Mouse (Mus musculus) kidney, adult 9 months (tissue): ENCODE data around the gene Plin3.

Source experiments
- DNase-seq: peaks from one replicate; pipeline ENCODE4 v3.0.0; 2022

The Plin3 gene

GRCm38 (mm10) chr17:56292531-56293222 is at the start of gene Plin3:
TSS of gene Plin3 (minus strand) at chr17:56292873.
- DNase-seq: no peak

DNA sequence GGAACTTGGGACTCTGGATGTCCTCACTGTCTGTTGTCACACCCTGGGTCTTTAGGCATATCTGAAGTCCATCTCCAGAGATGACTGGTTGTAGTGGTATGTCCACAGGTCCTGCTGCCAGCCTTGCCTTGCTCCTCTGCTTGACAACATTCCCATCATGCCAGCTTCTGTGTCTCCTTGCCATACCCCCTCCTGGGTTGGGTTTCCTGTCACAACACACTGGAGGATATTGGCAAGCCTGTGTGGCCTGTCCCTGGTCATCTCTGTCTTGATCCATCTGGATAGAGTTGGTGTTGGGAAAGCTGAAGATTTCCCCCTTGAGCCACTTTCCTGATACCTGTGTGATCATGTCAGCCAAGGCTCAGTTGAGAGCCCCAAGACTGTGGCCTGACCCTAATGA is 48.0 kb upstream of the Plin3 start:
- no peak for DNase-seq

- DNase-seq: peak; percentile 54
Measured at GRCm38 (mm10) chr17:56338909-56339308, 46.2 kb upstream of the Plin3 start.

- no peak for DNase-seq
Measured at GRCm38 (mm10) chr17:56337791-56338190, 45.1 kb upstream of the Plin3 start.

- DNase-seq: peak; percentile 85
Measured at GRCm38 (mm10) chr17:56337190-56337589, 44.5 kb upstream of the Plin3 start.

GRCm38 (mm10) chr17:56332987-56333386 is 40.3 kb upstream of the Plin3 start:
- DNase-seq: no peak

GRCm38 (mm10) chr17:56331256-56331655 is 38.6 kb upstream of the Plin3 start:
- no peak for DNase-seq

GRCm38 (mm10) chr17:56330345-56330744 is 37.7 kb upstream of the Plin3 start:
- DNase-seq: no peak

- DNase-seq: no peak
Measured at GRCm38 (mm10) chr17:56329267-56329666, 36.6 kb upstream of the Plin3 start.

GRCm38 (mm10) chr17:56326153-56327147 is 33.8 kb upstream of the Plin3 start:
- no peak for DNase-seq

GRCm38 (mm10) chr17:56325450-56326152 is 32.9 kb upstream of the Plin3 start, which contains the start of gene Kdm4b:
TSS of gene Kdm4b (plus strand) at chr17:56326062.
- peak; percentile 100 for DNase-seq

DNA sequence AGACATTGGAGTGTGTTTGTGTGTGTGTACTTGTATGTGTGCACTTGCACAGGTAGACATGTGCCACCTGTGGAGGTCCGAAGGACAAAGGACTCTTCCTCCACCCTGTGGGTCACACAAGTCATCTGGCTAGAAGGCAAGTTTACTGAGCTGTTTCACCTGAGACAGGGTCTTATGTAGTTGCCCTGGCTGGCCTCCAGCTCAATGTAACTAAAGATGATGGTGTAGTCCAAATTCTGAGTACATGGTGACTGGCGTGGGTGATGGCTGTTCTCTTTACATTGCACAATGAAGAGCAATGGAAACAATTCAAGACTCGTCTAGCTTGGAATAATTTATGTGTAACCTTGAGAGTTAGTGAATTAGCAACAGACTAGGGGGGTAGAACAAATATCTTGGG is 31.7 kb upstream of the Plin3 start:
- no peak for DNase-seq

- DNase-seq: no peak
Measured at GRCm38 (mm10) chr17:56309191-56309945, 16.7 kb upstream of the Plin3 start.

DNA sequence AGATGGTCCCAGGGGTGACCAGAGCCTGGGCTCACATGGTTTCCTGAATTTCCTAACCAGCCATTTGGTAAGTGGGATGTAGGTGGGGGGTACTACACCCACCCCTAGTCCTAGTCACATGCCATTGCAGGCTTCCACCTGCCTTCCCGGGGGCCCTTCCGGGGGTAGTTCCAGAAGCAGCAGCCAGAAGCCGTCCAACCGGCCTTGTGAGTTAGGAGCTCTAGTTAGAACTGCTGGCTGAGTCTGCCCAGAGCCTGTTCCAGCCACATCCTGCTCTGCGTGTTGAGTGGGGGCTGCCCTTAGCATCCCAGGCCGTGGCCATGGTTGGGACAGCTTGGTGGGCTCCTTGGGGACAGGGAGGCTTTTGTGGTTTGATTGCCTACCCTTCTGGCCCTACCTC is 15.4 kb upstream of the Plin3 start:
- peak; percentile 75 for DNase-seq

DNA sequence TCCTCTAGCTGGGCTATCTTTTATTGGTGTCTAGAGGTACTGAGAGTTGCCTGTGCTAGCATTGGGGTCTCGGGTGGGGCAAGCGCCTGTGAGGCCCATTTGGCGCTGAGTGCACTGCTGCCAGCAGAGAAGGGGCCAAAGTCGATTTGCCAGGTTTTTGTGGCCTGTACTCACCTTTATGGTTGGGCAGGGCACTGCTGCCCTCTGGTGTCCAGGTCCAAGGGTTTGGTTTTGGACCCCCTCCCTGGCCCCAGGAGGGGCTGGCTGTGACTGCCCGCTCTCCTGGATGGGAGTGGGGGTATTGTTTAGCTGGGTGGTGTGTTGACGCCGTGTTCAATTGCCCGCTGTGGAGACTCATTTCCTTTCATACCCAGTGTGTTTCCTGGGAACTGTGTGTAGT is 13.2 kb upstream of the Plin3 start:
- peak; percentile 51 for DNase-seq

GRCm38 (mm10) chr17:56305156-56305555 is 12.5 kb upstream of the Plin3 start:
- DNase-seq: no peak

DNA sequence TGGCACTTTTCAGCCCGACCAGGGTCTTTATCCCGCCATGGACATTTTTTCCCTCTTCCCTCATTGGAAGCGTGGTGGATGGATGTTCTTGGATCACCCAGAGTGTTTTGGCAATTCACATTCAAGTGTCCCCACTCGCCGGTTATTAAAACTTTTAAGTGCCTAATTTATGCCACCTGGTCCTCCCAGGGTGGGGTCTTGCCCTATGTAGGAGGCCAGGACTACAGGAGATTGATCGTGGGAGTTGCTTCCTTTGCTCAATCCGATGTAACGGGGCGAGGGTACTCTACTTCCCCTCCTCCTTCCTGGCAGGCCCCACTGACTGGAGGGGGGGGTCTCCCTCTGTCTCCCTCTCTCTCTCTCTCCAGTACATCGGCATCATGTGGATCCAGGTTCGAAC is 12.0 kb upstream of the Plin3 start:
- DNase-seq: no peak

DNA sequence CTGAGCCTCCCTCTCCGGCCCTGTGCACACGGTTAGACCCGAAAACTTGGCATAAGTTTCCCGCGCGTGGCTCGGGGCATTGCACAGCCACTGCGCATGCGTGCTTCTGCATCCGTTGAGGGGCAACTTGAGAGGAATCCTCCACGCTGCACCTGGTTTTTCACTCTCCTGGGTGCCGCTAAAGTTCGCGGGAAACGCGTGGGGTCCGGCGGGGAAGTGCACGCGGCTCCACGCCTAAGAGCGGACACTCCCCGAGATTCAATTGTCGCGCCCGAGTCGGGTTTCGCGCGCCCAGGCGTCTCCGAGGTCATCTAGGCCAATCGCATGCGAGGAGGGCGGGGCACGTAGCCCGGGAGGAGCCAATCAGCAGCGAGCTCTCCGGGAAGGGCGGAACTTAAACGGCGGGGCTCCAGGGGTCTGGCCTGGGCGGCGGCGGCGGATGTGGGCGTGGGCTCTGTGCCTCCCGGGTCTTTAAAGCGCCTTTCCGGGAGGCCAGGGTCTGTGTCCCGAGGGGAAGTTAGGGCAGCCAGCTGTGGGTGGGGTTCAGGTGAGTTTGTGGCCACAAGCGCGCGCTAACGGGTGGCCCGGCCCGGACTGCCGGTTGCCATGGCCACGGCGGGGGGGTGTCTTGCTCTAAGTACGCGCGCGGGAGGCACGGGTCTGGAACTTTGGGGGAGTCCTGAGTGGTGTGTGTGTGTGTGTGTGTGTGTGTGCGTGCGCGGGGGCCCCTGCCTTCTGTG is 11.3 kb upstream of the Plin3 start:
- peak; percentile 96 for DNase-seq

DNA sequence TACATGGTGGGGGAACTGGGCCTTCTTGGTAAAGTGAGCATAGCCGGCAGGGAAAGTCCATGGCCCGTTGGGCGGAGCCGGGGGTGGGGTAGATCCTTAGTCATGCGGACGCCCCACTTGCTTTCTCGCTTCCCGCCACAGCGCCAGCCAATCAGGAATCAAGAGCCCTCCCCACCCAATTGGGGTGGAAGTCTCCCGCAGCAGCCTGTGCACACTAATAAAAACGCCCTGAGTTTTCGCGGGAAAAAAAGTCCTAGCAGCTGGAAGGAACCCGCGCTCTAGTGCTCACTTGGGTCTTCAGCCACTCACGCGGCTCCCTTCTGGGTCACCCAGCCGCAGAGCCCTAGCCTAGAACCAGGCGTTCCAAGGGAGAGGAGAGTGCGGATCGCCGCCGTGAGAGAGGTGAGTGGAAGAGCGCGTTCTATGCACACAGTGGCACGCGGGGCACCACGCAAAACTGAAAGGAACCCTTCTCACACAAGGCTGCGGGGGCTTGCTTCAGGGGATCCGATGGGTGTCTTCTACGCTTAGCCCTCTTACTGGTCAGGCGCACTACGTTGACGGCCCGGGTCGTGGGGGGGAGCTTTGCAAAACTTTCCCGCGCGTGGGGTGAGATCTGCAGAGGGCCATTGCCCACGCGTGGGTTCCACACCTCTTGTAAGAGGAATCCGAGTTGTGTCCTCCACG is 10.6 kb upstream of the Plin3 start, which contains the start of gene Uhrf1:
TSS of gene Uhrf1 (plus strand) at position 162 of the 687 bp plus-strand sequence.
- DNase-seq: peak; percentile 76

DNA sequence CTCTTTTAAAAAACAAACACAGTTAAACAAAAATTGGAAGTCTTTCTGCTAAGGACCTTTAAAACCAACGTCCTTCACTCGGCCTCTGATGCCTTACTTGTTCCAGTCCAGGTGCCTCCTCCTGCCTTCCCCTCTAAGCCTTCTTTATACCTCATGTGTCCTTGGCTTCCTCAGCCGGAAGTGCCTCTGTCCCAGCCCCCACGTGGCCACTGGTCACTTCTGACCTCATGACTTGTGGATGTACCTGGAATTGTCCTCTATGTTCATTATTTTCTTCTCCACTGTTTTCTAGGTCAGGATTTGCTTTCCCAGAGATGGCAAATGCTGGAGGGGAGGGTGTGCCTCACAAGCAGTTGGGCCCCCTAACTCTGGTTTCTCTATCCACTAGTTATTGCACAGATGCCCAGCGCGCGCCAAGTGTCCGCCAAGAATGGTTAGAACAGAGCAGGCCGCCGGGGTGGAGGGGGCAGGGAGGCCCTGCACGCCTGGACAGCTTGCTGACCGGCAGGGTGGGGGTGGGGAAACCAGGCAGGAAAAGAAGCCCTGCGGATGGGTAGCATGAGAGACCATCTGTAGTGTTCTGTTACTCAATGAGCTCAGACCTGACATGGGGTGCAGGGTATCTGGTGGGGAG is 9.8 kb upstream of the Plin3 start:
- peak; percentile 39 for DNase-seq
